Mouse (Mus musculus) CH12.LX (cell line): ENCODE measurements at regions not wholly inside any gene's neighbourhood (a gene's known extent, or its start where the extent isn't known, plus 50 kb on each side); places are given as distances from the start of the nearest gene placed in this dataset.

ENCODE experiments used
- CTCF ChIP-seq, 2 experiments: IDR thresholded peaks in 1 of 2; conservative IDR thresholded peaks in 1 of 2; 2 replicates each; pipeline ENCODE4 v1.5.1; 2011 to 2012; ENCODE audit warnings: low read depth in 2 of 2, low read length in 2 of 2, improper control_type of control experiment in 1 of 2, inconsistent platforms in 1 of 2, mild to moderate bottlenecking in 1 of 2, moderate library complexity in 1 of 2
- MAX ChIP-seq: IDR thresholded peaks from 2 replicates; pipeline ENCODE4 v1.6.1; 2011; ENCODE audit warnings: low read length, improper control_type of control experiment
- TBP ChIP-seq: conservative IDR thresholded peaks from 2 replicates; pipeline ENCODE4 v1.6.1; 2011; ENCODE audit warnings: low read depth, low read length, improper control_type of control experiment

- TF ChIP-seq CTCF (conservative IDR thresholded peaks at IDR 0.05 in 1 of 2, IDR thresholded peaks at IDR 0.05 in 1 of 2; ENCODE audit: low read depth in 2 of 2, low read length in 2 of 2) (no peak), MAX (no peak), TBP (no peak)
Observed at GRCm38 (mm10) chr19:14862654-14863468, 265.0 kb upstream of the Tle4 start.
